Mouse (Mus musculus) neural tube, embryonic 11.5 days (tissue): ENCODE data around the gene Kpnb1. TPM values are rescaled to one million over a fixed set of nuclear protein-coding genes. Genes with fewer than 3 reads are reported as not detected.

Experiments
- ATAC-seq: fragments of 200-750 bp; cut with Nextera tagmentation; 2 replicates; pipeline ENCODE4 v1.8.0; 2017; ENCODE audit warnings: moderate number of reproducible peaks, mild to moderate bottlenecking, moderate TSS enrichment, moderate library complexity; ENCODE audit not compliant: insufficient read depth, low FRiP score, low TSS enrichment
- DNase-seq: peaks from one replicate; pipeline ENCODE4 v3.0.0-alpha.2; 2015; ENCODE audit warnings: low spot score
- H3K27ac ChIP-seq: fragments of 300-500 bp; sonication (generic); 2 replicates; pipeline ENCODE4 v1.5.1; 2014; ENCODE audit warnings: low read depth, mild to moderate bottlenecking, low read length
- H3K27me3 ChIP-seq: fragments of 300-500 bp; sonication (generic); 2 replicates; pipeline ENCODE4 v1.6.1; 2014; ENCODE audit warnings: mild to moderate bottlenecking, low read length, mixed read lengths; ENCODE audit not compliant: control insufficient read depth, insufficient read depth
- H3K36me3 ChIP-seq: fragments of 300-500 bp; sonication (generic); 2 replicates; pipeline ENCODE4 v1.6.1; 2014; ENCODE audit warnings: mild to moderate bottlenecking, low read length, moderate library complexity, mixed read lengths; ENCODE audit not compliant: control insufficient read depth, insufficient read depth
- H3K4me1 ChIP-seq: fragments of 300-500 bp; sonication (generic); 2 replicates; pipeline ENCODE4 v1.6.1; 2014; ENCODE audit warnings: low read length, mixed read lengths; ENCODE audit not compliant: control insufficient read depth, insufficient read depth
- H3K4me2 ChIP-seq: fragments of 300-500 bp; sonication (generic); 2 replicates; pipeline ENCODE4 v1.6.1; 2014; ENCODE audit warnings: low read depth, mild to moderate bottlenecking, moderate library complexity
- H3K4me3 ChIP-seq: fragments of 300-500 bp; sonication (generic); 2 replicates; pipeline ENCODE4 v1.5.1; 2014; ENCODE audit warnings: low read depth, low read length
- H3K9ac ChIP-seq: fragments of 300-500 bp; sonication (generic); 2 replicates; pipeline ENCODE4 v1.6.1; 2014; ENCODE audit warnings: mild to moderate bottlenecking, low read length
- H3K9me3 ChIP-seq: fragments of 300-500 bp; sonication (generic); 2 replicates; pipeline ENCODE4 v1.6.1; 2016; ENCODE audit warnings: low read length; ENCODE audit not compliant: control insufficient read depth
- WGBS: fragments of 180-500 bp; shearing (Covaris S2); extraction: QIAGEN DNeasy Blood & Tissue Kit; methylation state at CpG from one replicate; pipeline ENCODE4 v1.1.7; 2014; 5-methylcytosine and 5-hydroxymethylcytosine counted together
- polyA plus RNA-seq: library from polyadenylated mRNA; unstranded; fragments of >200 nt; fragmentation: Nextera tagmentation; extraction: Ambion mirVana; gene quantifications from 2 replicates; pipeline ENCODE4 v1.2.1, GENCODE M21; 2014

Kpnb1 gene
- polyA plus RNA-seq = 85.3 and 86.7 TPM in 2 replicates

DNA sequence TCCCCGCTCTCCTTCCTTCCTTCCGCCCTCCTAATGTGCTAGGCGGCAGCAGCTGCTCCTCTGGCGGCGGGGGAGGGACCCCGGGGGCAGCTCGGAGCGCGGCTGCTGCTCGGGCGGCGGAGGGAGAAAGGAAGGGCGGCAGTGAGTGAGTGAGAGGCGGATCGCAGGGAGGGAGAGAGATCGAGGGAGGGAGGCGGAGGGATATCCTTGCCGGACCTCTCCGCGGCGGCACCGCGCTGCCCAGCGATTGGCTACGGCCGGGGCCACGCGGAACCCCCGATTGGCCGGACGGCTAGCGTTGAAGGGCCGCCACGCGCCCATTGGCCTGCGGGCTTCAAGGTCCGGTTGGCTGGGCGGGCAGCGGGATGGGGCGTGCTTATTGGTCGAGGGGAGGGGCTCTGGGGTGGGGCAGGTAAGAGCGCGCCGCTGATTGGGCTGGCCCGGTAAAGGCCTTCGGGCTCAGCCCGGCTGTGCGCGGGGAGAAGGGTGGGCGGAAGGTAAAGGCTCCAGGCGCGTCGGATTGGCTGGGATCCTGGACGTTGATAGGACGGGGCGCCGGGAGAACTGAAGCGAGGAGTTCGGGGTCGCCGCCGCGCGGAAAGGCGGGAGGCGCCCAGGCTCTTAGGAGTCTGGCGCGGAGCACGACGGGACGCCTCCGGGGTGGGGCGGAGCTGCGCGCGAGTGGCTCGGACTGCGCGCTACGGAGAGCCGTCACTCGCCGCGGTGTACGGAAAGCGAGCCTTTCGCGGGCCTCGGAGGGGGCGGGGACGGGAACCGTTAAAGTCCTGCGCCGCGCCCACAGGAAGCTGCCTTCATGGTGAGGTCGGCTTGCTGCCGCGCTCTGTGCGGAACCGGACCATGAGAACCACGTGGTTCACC, at the start of gene Kpnb1:
Kpnb1 (minus strand) TSS at position 118 of the 879 bp plus-strand sequence.
- peak within 1 kb of the TSS; percentile 92 for H3K9ac ChIP-seq
- no peaks in the 10 kb centered on the region for H3K9me3 ChIP-seq
- peak within 1 kb of the TSS; percentile 77 for H3K4me2 ChIP-seq
- peak within 1 kb of the TSS; percentile 85 for H3K4me3 ChIP-seq
- no peaks in the 10 kb centered on the region for H3K27me3 ChIP-seq
- peak within 1 kb of the TSS; percentile 97 for H3K27ac ChIP-seq
- under 1% methylated on average over 89 of the region's 101 CpGs for WGBS
- ATAC-seq (peak; percentile 96), DNase-seq (peak; percentile 100)
- H3K36me3 ChIP-seq = peaks cover 12% of the 10 kb centered on the region
- peaks cover 8% of the 10 kb centered on the region for H3K4me1 ChIP-seq

GRCm38 (mm10) chr11:97232436-97232835, 44.8 kb upstream of the Kpnb1 start:
- no peak overlapping the region for H3K4me3 ChIP-seq
- DNase-seq (no peak), ATAC-seq (no peak)
- H3K9me3 ChIP-seq = no peaks in the 10 kb centered on the region
- no peak overlapping the region for H3K27ac ChIP-seq
- no peaks in the 10 kb centered on the region for H3K27me3 ChIP-seq
- peaks cover 2% of the 10 kb centered on the region; the same call in 1 of the 2 replicates for H3K36me3 ChIP-seq
- WGBS = 97% methylated on average over 5 of the region's 5 CpGs
- H3K4me1 ChIP-seq = no peaks in the 10 kb centered on the region
- no peak overlapping the region for H3K9ac ChIP-seq
- no peak overlapping the region for H3K4me2 ChIP-seq

DNA sequence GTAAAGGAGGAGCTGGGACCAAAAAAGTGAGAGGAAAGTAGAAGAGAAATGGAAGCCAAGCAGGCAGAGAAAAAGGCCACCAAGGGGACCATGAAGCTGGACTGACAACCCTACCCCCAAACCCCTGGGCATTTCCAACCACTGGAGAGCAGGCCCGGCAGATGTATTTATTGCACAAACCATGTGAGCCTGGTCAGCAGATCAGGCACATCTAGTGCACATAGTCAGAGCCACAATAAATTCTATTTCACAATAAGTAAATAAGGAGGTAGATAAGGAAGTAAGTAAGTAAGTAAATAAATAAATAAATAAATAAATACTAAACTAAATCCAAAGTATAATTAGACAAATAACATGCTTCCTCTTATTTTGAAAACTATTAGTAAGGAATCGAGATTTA, 41.7 kb upstream of the Kpnb1 start:
- Histone ChIP-seq H3K4me3 (no peak overlapping the region), H3K9me3 (no peaks in the 10 kb centered on the region), H3K27me3 (no peaks in the 10 kb centered on the region), H3K4me1 (no peaks in the 10 kb centered on the region), H3K9ac (no peak overlapping the region), H3K27ac (no peak overlapping the region), H3K36me3 (peaks cover 4% of the 10 kb centered on the region), H3K4me2 (no peak overlapping the region)
- WGBS = 85% methylated on average over 2 of the region's 2 CpGs
- DNase-seq (no peak), ATAC-seq (no peak)

DNA sequence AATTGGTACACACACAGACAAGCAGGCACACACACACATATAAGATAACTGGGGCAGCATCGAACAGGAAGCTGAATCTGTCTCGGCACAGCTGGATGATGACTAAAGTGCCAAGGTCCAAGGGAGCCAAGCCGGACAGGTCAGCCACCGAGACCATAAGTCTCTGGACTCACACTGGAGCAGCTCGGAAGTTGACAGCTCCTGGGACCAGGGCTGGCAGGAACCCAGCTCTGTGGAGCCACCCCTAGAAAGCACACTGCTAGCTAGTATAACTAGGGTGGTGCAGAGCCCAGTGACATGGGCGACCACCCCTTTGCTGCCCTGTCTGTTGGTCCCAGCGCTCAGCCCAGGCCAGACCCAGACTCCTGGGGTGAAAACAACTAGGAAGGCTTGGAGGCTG, 41.3 kb upstream of the Kpnb1 start:
- Histone ChIP-seq H3K27me3 (no peaks in the 10 kb centered on the region), H3K36me3 (peaks cover 4% of the 10 kb centered on the region), H3K27ac (no peak overlapping the region), H3K9ac (no peak overlapping the region), H3K4me2 (no peak overlapping the region), H3K4me1 (no peaks in the 10 kb centered on the region), H3K9me3 (no peaks in the 10 kb centered on the region), H3K4me3 (no peak overlapping the region)
- ATAC-seq = no peak
- 95% methylated on average over 7 of the region's 7 CpGs for WGBS
- no peak for DNase-seq

- peaks cover 7% of the 10 kb centered on the region for H3K36me3 ChIP-seq
- no peaks in the 10 kb centered on the region for H3K9me3 ChIP-seq
- WGBS = 97% methylated on average over 1 of the region's 1 CpGs
- H3K4me3 ChIP-seq = no peak overlapping the region
- no peak overlapping the region for H3K27ac ChIP-seq
- H3K4me1 ChIP-seq = no peaks in the 10 kb centered on the region
- H3K9ac ChIP-seq = no peak overlapping the region
- ATAC-seq (no peak), DNase-seq (no peak)
- no peaks in the 10 kb centered on the region for H3K27me3 ChIP-seq
- H3K4me2 ChIP-seq = no peak overlapping the region
These were observed 38.5 kb upstream of the Kpnb1 start for GRCm38 (mm10) chr11:97226131-97226530.

- Histone ChIP-seq H3K4me1 (no peaks in the 10 kb centered on the region), H3K36me3 (peaks cover 7% of the 10 kb centered on the region), H3K9me3 (no peaks in the 10 kb centered on the region), H3K27ac (no peak overlapping the region), H3K4me3 (no peak overlapping the region), H3K27me3 (no peaks in the 10 kb centered on the region), H3K9ac (no peak overlapping the region), H3K4me2 (no peak overlapping the region)
- ATAC-seq (no peak), DNase-seq (no peak)
- 57% methylated on average over 3 of the region's 3 CpGs for WGBS
These were observed 35.8 kb upstream of the Kpnb1 start for GRCm38 (mm10) chr11:97223485-97223884.

DNA sequence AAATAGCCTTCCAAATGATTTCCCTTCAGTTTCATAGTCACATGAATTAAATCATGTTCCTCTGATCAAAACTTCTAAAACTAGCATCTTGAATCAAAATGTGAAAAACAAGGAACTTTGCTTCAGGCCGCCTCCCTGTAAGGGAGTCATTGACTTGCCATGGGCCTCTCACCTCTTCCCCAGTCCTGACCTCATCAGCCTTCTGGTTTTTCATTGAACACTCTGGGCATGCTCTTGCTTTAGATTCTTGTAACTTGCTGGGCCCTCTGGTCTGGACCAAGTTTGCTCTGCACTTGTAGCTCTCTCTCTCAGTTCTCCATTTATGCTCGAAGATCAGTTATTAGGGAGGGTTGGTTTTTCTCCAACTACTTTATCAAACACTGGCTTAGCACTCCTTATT, 33.9 kb upstream of the Kpnb1 start:
- DNase-seq (no peak), ATAC-seq (no peak)
- H3K27me3 ChIP-seq = no peaks in the 10 kb centered on the region
- H3K4me3 ChIP-seq = no peak overlapping the region
- no peak overlapping the region for H3K4me2 ChIP-seq
- no peaks in the 10 kb centered on the region for H3K9me3 ChIP-seq
- WGBS = 98% methylated on average over 2 of the region's 2 CpGs
- no peak overlapping the region for H3K9ac ChIP-seq
- no peaks in the 10 kb centered on the region for H3K4me1 ChIP-seq
- H3K27ac ChIP-seq = no peak overlapping the region
- peaks cover 10% of the 10 kb centered on the region; the same call in 1 of the 2 replicates for H3K36me3 ChIP-seq

DNA sequence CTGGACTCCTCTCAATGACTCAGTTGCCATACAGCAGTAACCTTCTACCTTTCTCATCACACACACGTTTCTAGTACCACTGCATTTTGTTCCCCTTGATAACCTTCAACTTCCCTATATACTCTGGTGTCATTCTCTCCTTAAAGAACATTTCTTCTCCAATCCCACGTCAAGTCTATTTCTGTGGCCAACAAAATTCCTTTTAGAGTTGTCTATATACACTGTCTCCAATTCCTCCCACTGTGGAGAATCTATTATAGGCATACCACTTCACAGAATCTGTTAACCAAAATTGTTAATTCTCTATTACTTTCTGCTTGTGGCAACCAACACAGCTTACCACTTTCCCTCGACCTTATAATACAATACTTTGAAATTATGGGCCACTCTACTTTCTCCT, 32.5 kb upstream of the Kpnb1 start:
- H3K27me3 ChIP-seq = no peaks in the 10 kb centered on the region
- no peak overlapping the region for H3K9ac ChIP-seq
- H3K9me3 ChIP-seq = no peaks in the 10 kb centered on the region
- no peak for ATAC-seq
- no peak overlapping the region for H3K27ac ChIP-seq
- 87% methylated on average over 3 of the region's 3 CpGs for WGBS
- no peak overlapping the region for H3K4me2 ChIP-seq
- H3K4me1 ChIP-seq = no peaks in the 10 kb centered on the region
- no peak overlapping the region for H3K4me3 ChIP-seq
- DNase-seq = no peak
- peaks cover 13% of the 10 kb centered on the region; the same call in 1 of the 2 replicates for H3K36me3 ChIP-seq

- H3K9ac ChIP-seq = no peak overlapping the region
- H3K4me3 ChIP-seq = no peak overlapping the region
- H3K4me1 ChIP-seq = no peaks in the 10 kb centered on the region
- no peak overlapping the region for H3K27ac ChIP-seq
- peaks cover 21% of the 10 kb centered on the region for H3K36me3 ChIP-seq
- 94% methylated on average over 5 of the region's 5 CpGs for WGBS
- no peak for DNase-seq
- ATAC-seq = no peak
- no peak overlapping the region for H3K4me2 ChIP-seq
- no peaks in the 10 kb centered on the region for H3K27me3 ChIP-seq
- no peaks in the 10 kb centered on the region for H3K9me3 ChIP-seq
These were observed 26.7 kb upstream of the Kpnb1 start for GRCm38 (mm10) chr11:97214411-97214810.
